Mouse (Mus musculus): ENCODE data around the gene Ephb1. TPM values are rescaled to one million over a fixed set of nuclear protein-coding genes. Genes with fewer than 3 reads are reported as not detected.

The Ephb1 gene
- polyA plus RNA-seq, 1 experiment: 2.5 TPM

DNA sequence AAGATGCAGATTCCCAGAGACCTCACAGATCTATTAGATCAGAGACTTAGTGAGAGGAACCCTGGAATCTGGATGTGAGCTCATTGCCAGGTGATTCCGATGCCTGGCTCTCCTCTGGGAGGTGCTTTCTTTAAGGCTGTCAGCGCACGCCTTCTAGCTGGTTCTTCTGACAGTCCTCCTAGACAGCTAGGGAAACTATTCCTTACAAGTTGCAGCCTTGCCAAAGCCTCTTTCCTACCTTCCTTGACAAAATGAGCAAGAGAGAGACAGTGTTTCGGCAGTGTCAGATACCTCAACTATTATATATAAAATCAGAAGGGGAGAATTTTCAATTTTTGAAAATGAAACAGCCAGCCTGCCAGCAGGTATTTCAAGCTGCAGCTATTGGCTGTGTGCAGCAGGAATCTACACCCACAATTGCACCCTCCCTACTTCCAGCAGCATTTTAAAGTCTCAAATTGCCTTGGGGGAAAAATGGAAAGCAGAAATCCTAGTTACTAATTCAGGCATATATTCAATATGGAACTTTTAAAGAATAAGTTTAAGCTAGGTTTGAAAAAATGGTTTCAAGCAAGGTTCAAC lies 377.5 kb downstream of the Ephb1 start:
- Histone ChIP-seq H3K79me2 (ENCODE audit: control insufficient read depth, insufficient read depth) (no peaks in the 10 kb centered on the region), H3K4me2 (ENCODE audit: low read depth) (no peak overlapping the region), H3K4me3 (no peak overlapping the region), H3K27me3 (ENCODE audit: control insufficient read depth, insufficient read depth, insufficient read length) (no peaks in the 10 kb centered on the region), H3K36me3 (ENCODE audit: control insufficient read depth, insufficient read depth) (no peaks in the 10 kb centered on the region), H3ac (ENCODE audit: control insufficient read depth, insufficient read length) (no peak overlapping the region)
- no peak for TF ChIP-seq E2F4 (IDR thresholded peaks at IDR 0.05; ENCODE audit: insufficient read depth)
- no peak for TF ChIP-seq TCF3 (IDR thresholded peaks at IDR 0.05; ENCODE audit: insufficient read length, low read depth)
- no peak for TF ChIP-seq SRF (IDR thresholded peaks at IDR 0.05; ENCODE audit: control insufficient read depth, insufficient read length, low read depth)

DNA sequence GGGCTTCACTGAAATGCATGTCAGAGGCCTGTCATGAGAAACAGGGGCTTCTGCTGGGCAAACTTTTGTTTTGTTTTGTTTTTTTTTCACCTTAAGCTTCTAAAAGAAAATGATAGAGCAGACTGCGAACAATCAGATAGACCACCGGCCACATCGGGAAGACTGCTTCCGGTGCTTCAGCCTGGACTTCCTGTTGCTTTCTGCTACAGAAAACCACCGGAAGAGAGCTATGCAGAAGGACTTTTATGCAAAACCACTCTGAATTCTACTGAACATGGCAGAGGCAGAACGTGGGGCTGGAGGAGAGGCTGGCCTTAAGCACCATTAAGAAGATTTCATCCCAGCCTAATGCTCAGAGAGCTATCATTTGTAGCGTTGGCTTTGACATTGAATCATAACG lies 382.2 kb downstream of the Ephb1 start:
- no peaks in the 10 kb centered on the region for H3K27me3 ChIP-seq (ENCODE audit: control insufficient read depth, insufficient read depth, insufficient read length)
- no peak overlapping the region for H3K4me3 ChIP-seq
- H3K79me2 ChIP-seq (ENCODE audit: control insufficient read depth, insufficient read depth): no peaks in the 10 kb centered on the region
- no peaks in the 10 kb centered on the region for H3K36me3 ChIP-seq (ENCODE audit: control insufficient read depth, insufficient read depth)
- H3ac ChIP-seq (ENCODE audit: control insufficient read depth, insufficient read length): no peak overlapping the region
- no peak for TF ChIP-seq MAX (IDR thresholded peaks at IDR 0.05; ENCODE audit: low read depth)
- TF ChIP-seq SRF (IDR thresholded peaks at IDR 0.05; ENCODE audit: control insufficient read depth, insufficient read length, low read depth): no peak
- no peak for TF ChIP-seq USF1 (IDR thresholded peaks at IDR 0.05; ENCODE audit: low read depth)
- TF ChIP-seq REST (IDR thresholded peaks at IDR 0.05; ENCODE audit: insufficient read depth, insufficient read length): no peak
- TF ChIP-seq MYOG (IDR thresholded peaks at IDR 0.05; ENCODE audit: control insufficient read depth in 1 of 3, insufficient read depth in 1 of 3, insufficient read length in 2 of 3, low read depth in 2 of 3): no peak
- no peak overlapping the region for H3K4me2 ChIP-seq (ENCODE audit: low read depth)

DNA sequence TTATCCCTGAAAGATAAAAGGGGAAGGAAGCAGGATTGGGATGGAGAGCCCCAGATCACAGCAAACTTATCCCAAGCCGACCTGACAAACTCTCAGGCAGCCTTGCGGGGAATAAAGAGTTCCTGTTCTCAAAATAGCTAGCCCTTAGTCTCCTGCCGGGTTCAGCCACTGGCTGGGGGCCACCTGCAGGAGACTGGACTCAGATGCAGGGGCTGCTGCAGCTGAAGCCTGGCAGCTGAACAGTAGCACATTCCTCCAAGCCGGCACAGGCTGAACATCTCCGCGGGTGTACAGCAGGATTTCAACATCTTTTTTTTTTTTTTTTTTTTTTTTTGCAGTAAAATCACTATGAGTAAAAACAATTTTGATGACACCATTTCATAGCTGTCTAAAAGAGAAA lies 382.7 kb downstream of the Ephb1 start:
- TF ChIP-seq TCF3 (IDR thresholded peaks at IDR 0.05; ENCODE audit: insufficient read length, low read depth) (no peak), SRF (IDR thresholded peaks at IDR 0.05; ENCODE audit: control insufficient read depth, insufficient read length, low read depth) (no peak), POLR2AphosphoS2 (IDR thresholded peaks at IDR 0.05; ENCODE audit: insufficient read length, low read depth) (no peak), TCF12 (IDR thresholded peaks at IDR 0.05; ENCODE audit: insufficient read depth, poor library complexity, severe bottlenecking) (no peak), CEBPB (IDR thresholded peaks at IDR 0.05; ENCODE audit: insufficient read depth, poor library complexity, severe bottlenecking) (no peak), MYOG (IDR thresholded peaks at IDR 0.05; ENCODE audit: control insufficient read depth in 1 of 3, insufficient read depth in 1 of 3, insufficient read length in 2 of 3, low read depth in 2 of 3) (no peak), MYOD1 (IDR thresholded peaks at IDR 0.05; ENCODE audit: control insufficient read depth in 1 of 3, insufficient read length in 2 of 3, low read depth in 2 of 3) (no peak), USF1 (IDR thresholded peaks at IDR 0.05; ENCODE audit: low read depth) (no peak), MAX (IDR thresholded peaks at IDR 0.05; ENCODE audit: low read depth) (no peak), REST (IDR thresholded peaks at IDR 0.05; ENCODE audit: insufficient read depth, insufficient read length) (no peak), E2F4 (IDR thresholded peaks at IDR 0.05; ENCODE audit: insufficient read depth) (no peak), POLR2A (IDR thresholded peaks at IDR 0.05; ENCODE audit: insufficient read length, low read depth) (no peak)
- Histone ChIP-seq H3K4me3 (no peak overlapping the region), H3K27me3 (ENCODE audit: control insufficient read depth, insufficient read depth, insufficient read length) (no peaks in the 10 kb centered on the region), H3K36me3 (ENCODE audit: control insufficient read depth, insufficient read depth) (no peaks in the 10 kb centered on the region), H3ac (ENCODE audit: control insufficient read depth, insufficient read length) (no peak overlapping the region), H3K79me2 (ENCODE audit: control insufficient read depth, insufficient read depth) (no peaks in the 10 kb centered on the region), H3K4me2 (ENCODE audit: low read depth) (no peak overlapping the region)

DNA sequence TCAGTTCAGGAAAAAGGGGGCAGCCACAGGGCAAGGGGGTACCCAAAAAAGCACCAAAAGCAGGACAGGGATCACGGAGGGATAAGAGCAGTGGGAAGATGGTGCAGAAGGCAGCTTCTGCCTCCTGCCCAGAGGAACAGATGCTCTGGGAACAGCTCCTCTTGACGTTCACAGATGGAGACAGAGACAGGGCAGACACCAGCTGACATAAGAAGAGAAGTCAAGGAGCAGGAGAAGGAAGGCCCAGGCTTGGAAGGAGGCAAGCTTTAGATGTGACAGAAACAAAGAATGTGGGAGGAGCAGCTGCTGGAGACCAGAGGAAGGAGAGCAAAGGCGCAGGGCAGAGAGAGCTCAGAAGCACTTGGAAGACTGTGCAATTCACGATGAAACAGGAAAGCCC lies 398.3 kb downstream of the Ephb1 start:
- Histone ChIP-seq H3K36me3 (ENCODE audit: control insufficient read depth, insufficient read depth) (no peaks in the 10 kb centered on the region), H3K27me3 (ENCODE audit: control insufficient read depth, insufficient read depth, insufficient read length) (no peaks in the 10 kb centered on the region), H3K4me2 (ENCODE audit: low read depth) (no peak overlapping the region), H3ac (ENCODE audit: control insufficient read depth, insufficient read length) (no peak overlapping the region), H3K79me2 (ENCODE audit: control insufficient read depth, insufficient read depth) (no peaks in the 10 kb centered on the region), H3K4me3 (no peak overlapping the region)
- TF ChIP-seq TCF3 (IDR thresholded peaks at IDR 0.05; ENCODE audit: insufficient read length, low read depth) (no peak), CEBPB (IDR thresholded peaks at IDR 0.05; ENCODE audit: insufficient read depth, poor library complexity, severe bottlenecking) (no peak), E2F4 (IDR thresholded peaks at IDR 0.05; ENCODE audit: insufficient read depth) (no peak), MYOD1 (IDR thresholded peaks at IDR 0.05; ENCODE audit: control insufficient read depth in 1 of 3, insufficient read length in 2 of 3, low read depth in 2 of 3) (no peak), REST (IDR thresholded peaks at IDR 0.05; ENCODE audit: insufficient read depth, insufficient read length) (no peak), POLR2A (IDR thresholded peaks at IDR 0.05; ENCODE audit: insufficient read length, low read depth) (no peak), MAX (IDR thresholded peaks at IDR 0.05; ENCODE audit: low read depth) (no peak), TCF12 (IDR thresholded peaks at IDR 0.05; ENCODE audit: insufficient read depth, poor library complexity, severe bottlenecking) (no peak), POLR2AphosphoS2 (IDR thresholded peaks at IDR 0.05; ENCODE audit: insufficient read length, low read depth) (no peak), SRF (IDR thresholded peaks at IDR 0.05; ENCODE audit: control insufficient read depth, insufficient read length, low read depth) (no peak), USF1 (IDR thresholded peaks at IDR 0.05; ENCODE audit: low read depth) (no peak), MYOG (IDR thresholded peaks at IDR 0.05; ENCODE audit: control insufficient read depth in 1 of 3, insufficient read depth in 1 of 3, insufficient read length in 2 of 3, low read depth in 2 of 3) (no peak)

DNA sequence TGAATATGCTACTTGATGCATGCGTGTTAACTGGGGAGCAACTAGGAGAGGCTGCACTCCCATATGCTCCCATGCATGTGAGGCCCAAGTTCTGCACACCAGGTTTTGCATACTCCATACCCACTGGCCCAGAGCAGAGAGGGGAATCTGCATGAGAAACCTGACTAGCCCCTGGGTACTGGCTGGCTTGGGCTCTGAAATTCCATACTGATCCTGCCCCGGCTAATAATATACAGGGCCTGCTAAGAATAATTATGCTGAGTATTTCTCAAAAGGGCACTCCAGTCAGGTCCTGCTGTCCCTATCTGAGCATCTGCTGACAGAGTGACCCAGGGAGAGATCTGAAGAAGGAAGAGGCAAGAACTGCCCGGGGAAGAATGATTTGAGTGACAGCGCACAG lies 400.0 kb downstream of the Ephb1 start:
- no peaks in the 10 kb centered on the region for H3K27me3 ChIP-seq (ENCODE audit: control insufficient read depth, insufficient read depth, insufficient read length)
- H3K4me3 ChIP-seq: no peak overlapping the region
- no peaks in the 10 kb centered on the region for H3K36me3 ChIP-seq (ENCODE audit: control insufficient read depth, insufficient read depth)
- no peaks in the 10 kb centered on the region for H3K79me2 ChIP-seq (ENCODE audit: control insufficient read depth, insufficient read depth)
- TF ChIP-seq TCF12 (IDR thresholded peaks at IDR 0.05; ENCODE audit: insufficient read depth, poor library complexity, severe bottlenecking) (no peak), TCF3 (IDR thresholded peaks at IDR 0.05; ENCODE audit: insufficient read length, low read depth) (no peak), MYOD1 (IDR thresholded peaks at IDR 0.05; ENCODE audit: control insufficient read depth in 1 of 3, insufficient read length in 2 of 3, low read depth in 2 of 3) (no peak), MYOG (IDR thresholded peaks at IDR 0.05; ENCODE audit: control insufficient read depth in 1 of 3, insufficient read depth in 1 of 3, insufficient read length in 2 of 3, low read depth in 2 of 3) (no peak), REST (IDR thresholded peaks at IDR 0.05; ENCODE audit: insufficient read depth, insufficient read length) (no peak), SRF (IDR thresholded peaks at IDR 0.05; ENCODE audit: control insufficient read depth, insufficient read length, low read depth) (no peak)
- H3ac ChIP-seq (ENCODE audit: control insufficient read depth, insufficient read length): no peak overlapping the region
- no peak overlapping the region for H3K4me2 ChIP-seq (ENCODE audit: low read depth)

Measured in myocyte (in vitro differentiated cells).